Mouse (Mus musculus): ENCODE results near the gene Crhr1. TPM values are rescaled to one million over a fixed set of nuclear protein-coding genes. Genes with fewer than 3 reads are reported as not detected.

Crhr1 gene
- total RNA-seq, 2 experiments from 2014 or later, result not detected

GRCm38 (mm10) chr11:104138976-104139375, 6.3 kb downstream of the Crhr1 start:
- no peak for DNase-seq

DNA sequence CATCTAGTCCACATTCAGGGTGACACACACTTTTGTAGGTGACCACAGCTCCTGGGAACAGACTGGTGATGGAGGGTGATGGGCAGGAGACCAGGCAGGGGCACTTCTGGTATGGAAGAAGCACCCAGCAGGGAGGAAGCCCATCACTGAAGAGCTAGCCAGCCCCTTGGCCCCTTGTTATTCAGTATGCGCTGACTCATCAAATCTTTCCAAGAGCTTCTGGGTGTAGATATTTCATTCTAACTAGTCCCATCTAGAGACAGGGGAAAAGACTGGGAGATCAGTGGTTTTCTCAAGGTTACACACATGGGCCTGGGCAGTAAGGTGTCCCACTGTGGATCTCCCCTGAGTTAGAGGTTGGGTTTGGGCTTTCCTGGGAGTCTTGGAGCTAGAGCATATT, 12.3 kb downstream of the Crhr1 start:
- no peak for DNase-seq

- no peak for DNase-seq
These were observed 16.1 kb downstream of the Crhr1 start for GRCm38 (mm10) chr11:104148787-104149186.

GRCm38 (mm10) chr11:104150911-104151310, 18.3 kb downstream of the Crhr1 start:
- no peak for DNase-seq

GRCm38 (mm10) chr11:104154332-104154731, 21.7 kb downstream of the Crhr1 start:
- DNase-seq, result no peak

DNA sequence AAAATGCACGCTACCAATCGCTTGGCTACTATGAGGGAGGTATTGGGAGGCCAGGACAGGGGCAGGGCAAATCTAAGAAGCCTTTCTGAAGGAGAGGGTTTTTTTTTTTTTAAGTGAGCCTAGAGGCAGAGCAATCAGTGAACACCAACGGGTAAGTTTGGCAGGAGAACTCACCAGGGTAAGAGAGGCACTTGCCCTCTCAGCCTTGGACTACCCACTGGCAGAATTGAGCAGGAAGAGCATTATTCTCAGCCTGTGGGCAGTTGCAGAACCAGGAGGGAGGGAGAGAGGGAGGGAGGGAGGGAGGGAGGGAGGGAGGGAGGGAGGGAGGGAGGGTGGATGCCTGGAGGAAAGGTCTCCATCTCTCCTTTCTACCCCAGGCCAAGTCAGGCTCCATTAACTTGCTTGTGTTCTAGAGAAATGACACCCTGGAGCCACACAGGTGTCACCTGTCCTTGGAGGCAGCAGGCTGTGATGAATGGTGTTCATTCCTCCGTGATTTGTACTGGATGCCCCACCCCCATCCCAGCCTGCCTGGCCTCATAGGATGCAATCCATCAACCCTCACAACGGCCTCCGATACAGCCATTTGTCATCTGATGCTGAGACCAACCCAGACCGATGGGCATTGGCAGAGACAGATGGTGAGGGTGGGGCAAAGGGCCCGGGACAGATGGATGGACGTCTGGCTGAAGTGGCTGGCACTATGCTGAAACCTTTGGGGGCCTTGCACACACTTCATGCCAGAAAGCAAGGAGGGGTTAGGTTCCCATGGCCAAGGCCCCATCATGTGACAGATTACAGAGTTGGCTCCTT, 22.4 kb downstream of the Crhr1 start:
- DNase-seq, result no peak

- no peak for DNase-seq
These were observed 23.2 kb downstream of the Crhr1 start for GRCm38 (mm10) chr11:104155899-104156298.

- no peak for DNase-seq
These were observed 23.7 kb downstream of the Crhr1 start for GRCm38 (mm10) chr11:104156391-104156790.

DNA sequence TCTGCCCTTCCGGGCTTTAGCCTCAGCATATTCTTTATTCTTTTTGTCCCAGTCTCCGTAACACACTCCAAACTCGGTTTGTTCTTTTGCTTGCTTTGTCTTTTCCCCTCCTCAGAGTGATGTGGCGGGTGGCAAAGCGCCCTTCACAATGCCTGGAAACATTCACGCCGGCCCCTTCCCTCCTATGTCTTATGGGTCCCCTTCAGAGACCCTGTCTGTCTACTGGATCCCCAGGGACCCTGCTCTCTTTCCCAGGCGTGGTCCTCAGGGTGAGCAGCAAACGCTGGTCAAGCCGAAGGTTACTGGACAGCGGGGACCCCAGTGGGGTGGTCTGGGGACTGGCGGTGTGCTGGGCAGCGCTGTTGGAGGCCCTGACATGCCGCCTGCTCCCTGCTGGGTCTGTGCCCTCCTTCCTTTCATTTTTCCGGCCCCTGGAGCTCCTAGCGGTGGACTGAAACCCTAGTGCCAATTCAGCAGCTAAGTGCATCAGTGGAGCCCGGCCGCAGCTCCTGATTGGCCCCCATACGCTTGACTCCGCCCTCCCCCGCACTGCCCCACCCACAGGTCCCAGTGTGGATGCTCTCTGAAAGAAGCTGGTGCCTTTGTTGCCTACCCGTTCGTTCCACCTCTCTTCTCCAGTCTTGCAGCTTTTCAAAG, 25.1 kb downstream of the Crhr1 start:
- DNase-seq, result peak; percentile 50

- DNase-seq, result no peak
These were observed 25.7 kb downstream of the Crhr1 start for GRCm38 (mm10) chr11:104158260-104158907.

DNA sequence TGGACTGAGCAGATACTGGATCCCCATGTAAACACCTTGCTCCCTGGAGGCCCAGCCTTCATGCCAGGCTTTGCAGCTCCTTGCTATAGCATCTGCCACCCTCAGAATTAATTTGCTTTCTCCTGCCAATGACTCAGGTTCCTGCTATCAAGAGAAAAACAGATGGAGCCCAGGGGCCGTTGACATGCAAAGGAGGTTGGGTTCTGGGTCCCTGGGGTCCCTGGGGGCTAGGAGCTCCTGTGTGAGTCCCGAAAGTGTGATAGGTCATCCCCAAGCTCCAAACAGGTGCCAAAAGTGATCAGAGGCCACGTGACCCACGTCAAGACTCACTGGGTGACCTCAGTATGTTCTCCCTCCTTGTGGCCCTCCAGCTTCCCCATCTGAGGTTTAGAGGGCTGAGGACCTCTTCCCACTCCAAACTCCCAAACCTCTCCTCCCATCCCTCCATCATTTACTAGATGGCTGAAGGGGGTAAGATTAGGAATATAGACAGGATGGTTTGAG, 27.2 kb downstream of the Crhr1 start:
- DNase-seq, result no peak

GRCm38 (mm10) chr11:104161153-104161552, 28.5 kb downstream of the Crhr1 start:
- no peak for DNase-seq

DNA sequence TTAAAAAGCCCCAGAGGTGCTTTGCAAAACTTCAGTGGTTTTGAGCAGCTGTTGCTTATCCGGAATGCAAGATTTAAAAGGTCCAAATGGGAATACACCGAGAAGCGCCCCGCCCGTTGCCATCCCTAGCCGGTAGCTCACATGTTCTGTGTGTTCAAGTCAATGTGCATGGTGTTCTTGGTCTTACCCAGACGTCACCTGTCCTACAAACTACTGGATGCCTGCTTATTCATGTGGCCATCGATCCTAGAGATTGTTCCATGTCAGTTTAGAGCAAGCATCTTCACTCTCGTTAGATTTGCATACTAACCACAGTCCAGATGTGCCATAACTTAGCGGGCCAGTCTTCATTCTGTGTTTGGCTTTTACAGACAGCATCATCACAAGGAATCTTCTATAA, 31.6 kb downstream of the Crhr1 start:
- no peak for DNase-seq

DNA sequence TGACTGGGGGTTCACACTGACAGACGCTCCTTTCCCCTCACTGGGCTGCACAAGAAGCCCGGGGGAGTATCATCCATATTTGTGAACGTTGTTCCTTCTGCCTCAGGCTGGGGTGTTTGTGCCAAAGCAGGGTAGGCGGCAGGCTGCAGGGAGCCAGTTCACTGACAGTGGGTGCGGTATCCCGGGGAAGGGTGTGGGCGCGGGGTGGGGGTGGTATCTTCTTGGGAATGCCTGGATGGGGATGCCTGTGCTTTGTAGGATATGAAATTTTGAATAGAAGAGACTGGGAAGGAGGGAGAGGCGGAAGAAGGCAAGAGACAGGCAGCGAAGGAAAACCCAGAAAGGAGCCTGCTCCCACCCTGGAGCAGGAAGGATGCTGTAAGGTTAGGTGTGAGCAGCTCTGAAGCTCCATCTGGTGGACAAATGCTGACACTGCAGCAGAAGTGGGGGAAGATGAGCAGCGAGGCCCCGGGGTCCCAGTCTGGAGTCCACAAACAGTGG, 38.7 kb downstream of the Crhr1 start:
- DNase-seq, result peak; percentile 77

GRCm38 (mm10) chr11:104178893-104179292, 46.2 kb downstream of the Crhr1 start:
- no peak for DNase-seq

GRCm38 (mm10) chr11:104179804-104180203, 47.1 kb downstream of the Crhr1 start:
- DNase-seq, result no peak

DNA sequence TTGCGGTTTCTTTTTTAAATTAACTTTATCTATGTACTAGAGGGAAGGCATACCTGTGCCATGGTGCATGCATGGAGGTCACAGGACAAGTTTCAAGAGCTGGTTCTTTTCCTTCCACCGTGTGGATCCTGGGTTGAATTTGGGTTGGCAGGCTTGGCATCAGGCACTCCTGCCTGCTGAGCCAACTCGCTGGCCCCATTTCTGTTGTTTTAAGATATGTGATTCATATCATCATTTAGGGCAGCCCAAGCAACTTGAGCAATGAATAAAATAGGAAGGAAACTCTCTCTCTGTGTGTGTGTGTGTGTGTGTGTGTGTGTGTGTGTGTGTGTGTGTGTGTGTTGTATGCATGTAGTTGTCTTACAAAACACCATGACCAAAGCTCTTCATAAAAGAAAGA, 49.5 kb downstream of the Crhr1 start:
- no peak for DNase-seq

- no peak for DNase-seq
These were observed 53.6 kb downstream of the Crhr1 start, which contains the start of gene Sppl2c for GRCm38 (mm10) chr11:104186135-104186836. Sppl2c (plus strand) TSS chr11:104186327.

- DNase-seq, result no peak
These were observed 54.1 kb downstream of the Crhr1 start for GRCm38 (mm10) chr11:104186837-104187150.

DNA sequence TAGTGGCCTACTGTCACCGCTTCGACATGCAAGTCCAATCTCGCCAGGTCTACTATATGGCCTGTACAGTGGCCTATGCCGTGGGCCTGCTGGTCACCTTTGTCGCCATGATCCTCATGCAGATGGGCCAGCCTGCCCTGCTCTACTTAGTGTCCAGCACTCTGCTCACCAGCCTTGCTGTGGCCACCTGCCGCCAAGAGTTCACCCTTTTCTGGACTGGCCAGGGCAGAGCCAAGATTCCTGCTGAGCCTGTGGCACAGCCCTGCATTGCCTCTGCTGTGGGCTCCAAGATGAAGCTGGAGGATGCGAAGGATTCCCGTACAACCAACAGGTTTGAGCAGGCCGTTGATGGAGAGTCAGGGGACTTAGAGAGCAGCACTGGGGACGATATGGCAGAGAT, 55.1 kb downstream of the Crhr1 start:
- DNase-seq, result no peak

GRCm38 (mm10) chr11:104190008-104190407, 57.4 kb downstream of the Crhr1 start:
- DNase-seq, result no peak

DNA sequence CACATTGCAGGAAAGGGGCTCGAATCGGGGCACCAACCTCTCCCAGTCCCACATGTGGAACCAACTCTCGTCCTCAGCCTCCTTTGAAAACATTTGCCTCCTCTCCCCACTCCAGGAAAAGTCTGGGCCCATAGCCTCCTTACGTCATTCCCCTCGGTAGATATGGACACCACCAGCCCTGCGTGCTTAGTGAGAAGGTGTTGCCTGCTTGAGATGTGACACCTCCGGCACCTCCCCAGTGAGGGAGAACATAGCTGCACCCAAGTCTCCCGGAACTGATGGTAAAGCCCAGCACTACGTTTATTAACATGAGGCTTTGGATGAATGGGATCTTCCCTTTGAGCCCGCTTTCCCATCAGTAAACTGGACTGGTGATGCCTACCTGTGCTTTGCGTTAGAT, 62.7 kb downstream of the Crhr1 start:
- DNase-seq, result no peak

- DNase-seq, result peak; percentile 89
These were observed 63.1 kb downstream of the Crhr1 start for GRCm38 (mm10) chr11:104195791-104196190.
